Mouse (Mus musculus) CH12.LX (cell line): Measurements from ENCODE around the gene Oxa1l.

Experiments
- CTCF ChIP-seq, 2 experiments: IDR thresholded peaks in 1 of 2; conservative IDR thresholded peaks in 1 of 2; 2 replicates each; pipeline ENCODE4 v1.5.1; 2011 to 2012; ENCODE audit warnings: low read depth in 2 of 2, low read length in 2 of 2, improper control_type of control experiment in 1 of 2, inconsistent platforms in 1 of 2, mild to moderate bottlenecking in 1 of 2, moderate library complexity in 1 of 2
- EP300 ChIP-seq: IDR thresholded peaks from 2 replicates; pipeline ENCODE4 v1.6.1; 2011; ENCODE audit warnings: low read length, improper control_type of control experiment
- MAFK ChIP-seq: IDR thresholded peaks from 2 replicates; pipeline ENCODE4 v1.6.1; 2011; ENCODE audit warnings: low read length, improper control_type of control experiment; ENCODE audit not compliant: insufficient replicate concordance
- ZNF384 ChIP-seq: IDR thresholded peaks from 2 replicates; pipeline ENCODE4 v1.6.1; 2012; ENCODE audit warnings: low read depth, low read length, improper control_type of control experiment, inconsistent platforms

GRCm38 (mm10) chr14:54371460-54371859, 10.8 kb downstream of the Oxa1l start:
- TF ChIP-seq ZNF384 (no peak), CTCF (conservative IDR thresholded peaks at IDR 0.05 in 1 of 2, IDR thresholded peaks at IDR 0.05 in 1 of 2; ENCODE audit: low read depth in 2 of 2, low read length in 2 of 2) (no peak), EP300 (no peak), MAFK (no peak)
